Mouse (Mus musculus): Measurements from ENCODE around the gene Pou1f1.

- TF ChIP-seq GATA1 (IDR thresholded peaks at IDR 0.05; ENCODE audit: low read length) (no peak), TAL1 (IDR thresholded peaks at IDR 0.05; ENCODE audit: low read length) (no peak)
Measured at GRCm38 (mm10) chr16:65520211-65520610, at the start of gene Pou1f1.

All from erythroblast, embryonic 14.5 days (primary cell).